Mouse (Mus musculus): ENCODE data around the gene Tram2. TPM values are rescaled to one million over a fixed set of nuclear protein-coding genes. Genes with fewer than 3 reads are reported as not detected.

Tram2 gene
- polyA plus RNA-seq, 1 experiment from 2014 or later = 2.0 TPM

DNA sequence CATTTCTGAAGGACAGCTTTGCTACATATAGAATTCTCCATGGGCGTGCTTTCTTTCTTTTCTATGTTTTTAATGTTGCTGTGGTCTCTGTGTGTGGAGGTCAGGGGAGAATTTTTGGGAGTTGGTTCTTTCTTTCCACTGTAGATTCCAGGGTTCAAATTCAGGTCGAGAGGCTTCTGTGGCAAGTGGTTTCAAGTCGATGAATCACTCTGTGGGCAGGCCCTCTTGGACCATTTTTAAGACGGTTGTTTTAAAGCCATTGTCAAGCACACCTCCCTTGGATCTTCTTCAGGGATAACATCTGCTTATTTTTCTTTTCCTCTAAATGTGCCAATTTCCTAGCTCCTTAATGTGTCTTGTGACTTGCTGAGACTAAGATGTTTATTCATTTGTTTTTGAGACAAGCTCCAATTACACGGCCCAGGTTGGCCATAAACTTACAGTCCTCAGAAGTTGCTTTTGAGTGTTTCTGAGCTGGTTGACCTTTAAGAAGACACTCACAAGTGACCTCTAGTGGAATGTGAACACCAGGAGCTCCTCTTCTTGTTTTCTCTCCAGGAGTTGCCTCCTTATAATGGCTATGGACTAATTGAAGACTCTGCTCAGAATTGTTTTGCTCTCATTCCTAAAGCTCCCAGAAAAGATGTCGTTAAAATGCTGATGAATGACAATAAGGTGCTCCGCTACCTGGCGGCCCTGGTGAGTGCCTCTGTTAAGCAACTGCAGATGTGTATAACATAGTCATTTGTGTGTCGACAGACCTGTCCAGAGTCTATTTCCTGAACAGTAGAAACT lies 104.5 kb downstream of the Tram2 start:
- H3K4me1 ChIP-seq (ENCODE audit: control insufficient read depth, insufficient read depth, low read length) = no peaks in the 10 kb centered on the region
- 73% methylated on average over 9 of the region's 9 CpGs for WGBS
- H3K4me2 ChIP-seq (ENCODE audit: low read depth, low read length) = no peak overlapping the region
- no peaks in the 10 kb centered on the region for H3K9me3 ChIP-seq (ENCODE audit: control insufficient read depth, low read length)
- no peak overlapping the region for H3K4me3 ChIP-seq (ENCODE audit: low read depth, low read length)
- no peak for ATAC-seq (ENCODE audit: low read depth)
- H3K27me3 ChIP-seq (ENCODE audit: control insufficient read depth, insufficient read depth, low read length) = no peaks in the 10 kb centered on the region
- H3K36me3 ChIP-seq (ENCODE audit: control insufficient read depth, insufficient read depth, low read length) = no peaks in the 10 kb centered on the region
- no peak overlapping the region for H3K9ac ChIP-seq (replicated peaks; ENCODE audit: low read depth, low read length)
- H3K27ac ChIP-seq (ENCODE audit: low read depth, low read length) = no peak overlapping the region

DNA sequence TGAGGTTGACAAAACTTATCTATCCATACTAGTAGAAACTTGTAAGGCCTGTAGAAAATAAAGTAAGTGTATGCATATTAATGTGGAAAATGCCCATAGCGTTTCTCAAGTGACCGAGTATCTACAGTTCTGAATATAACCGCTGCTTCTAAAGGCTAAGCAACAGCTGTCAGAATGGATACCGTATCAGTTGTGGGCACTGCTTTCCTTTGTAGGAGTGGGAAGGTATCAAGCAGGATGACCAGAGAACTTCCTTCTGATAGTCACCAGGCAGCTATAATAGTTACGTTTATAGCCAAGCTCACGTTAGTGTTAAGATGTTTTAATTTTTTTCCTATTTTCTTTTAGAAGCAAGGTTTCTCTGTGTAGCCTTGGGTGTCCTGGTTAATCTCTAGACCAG lies 105.6 kb downstream of the Tram2 start:
- no peak overlapping the region for H3K4me2 ChIP-seq (ENCODE audit: low read depth, low read length)
- no peak overlapping the region for H3K27ac ChIP-seq (ENCODE audit: low read depth, low read length)
- H3K9ac ChIP-seq (replicated peaks; ENCODE audit: low read depth, low read length) = no peak overlapping the region
- no peaks in the 10 kb centered on the region for H3K4me1 ChIP-seq (ENCODE audit: control insufficient read depth, insufficient read depth, low read length)
- no peak for ATAC-seq (ENCODE audit: low read depth)
- no peak overlapping the region for H3K4me3 ChIP-seq (ENCODE audit: low read depth, low read length)
- no peaks in the 10 kb centered on the region for H3K9me3 ChIP-seq (ENCODE audit: control insufficient read depth, low read length)
- H3K36me3 ChIP-seq (ENCODE audit: control insufficient read depth, insufficient read depth, low read length) = no peaks in the 10 kb centered on the region
- H3K27me3 ChIP-seq (ENCODE audit: control insufficient read depth, insufficient read depth, low read length) = no peaks in the 10 kb centered on the region
- 95% methylated on average over 6 of the region's 6 CpGs for WGBS

DNA sequence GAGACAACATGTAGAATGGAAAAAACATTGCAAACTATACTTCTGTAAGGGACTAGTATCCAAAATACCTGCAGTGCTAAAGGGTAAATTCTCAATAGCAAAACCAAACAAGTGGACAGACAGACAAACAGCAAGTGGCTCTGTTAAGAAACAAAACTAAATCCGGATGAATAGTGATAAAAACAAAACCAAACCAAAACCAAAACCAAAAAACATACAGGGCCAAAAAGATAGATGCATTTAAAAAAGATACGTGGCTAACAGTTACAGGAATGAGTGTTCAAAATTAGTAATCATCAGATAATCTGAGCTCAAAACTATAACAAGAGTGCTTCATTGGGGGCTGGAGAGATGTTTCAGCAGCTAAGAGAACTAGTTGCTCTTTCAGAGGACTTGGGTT lies 109.4 kb downstream of the Tram2 start:
- no peaks in the 10 kb centered on the region for H3K4me1 ChIP-seq (ENCODE audit: control insufficient read depth, insufficient read depth, low read length)
- no peak overlapping the region for H3K4me2 ChIP-seq (ENCODE audit: low read depth, low read length)
- no peak overlapping the region for H3K4me3 ChIP-seq (ENCODE audit: low read depth, low read length)
- H3K27me3 ChIP-seq (ENCODE audit: control insufficient read depth, insufficient read depth, low read length) = no peaks in the 10 kb centered on the region
- H3K27ac ChIP-seq (ENCODE audit: low read depth, low read length) = no peak overlapping the region
- no peak overlapping the region for H3K9ac ChIP-seq (replicated peaks; ENCODE audit: low read depth, low read length)
- no peaks in the 10 kb centered on the region for H3K9me3 ChIP-seq (ENCODE audit: control insufficient read depth, low read length)
- no peaks in the 10 kb centered on the region for H3K36me3 ChIP-seq (ENCODE audit: control insufficient read depth, insufficient read depth, low read length)
- WGBS = 90% methylated on average over 2 of the region's 2 CpGs
- no peak for ATAC-seq (ENCODE audit: low read depth)

DNA sequence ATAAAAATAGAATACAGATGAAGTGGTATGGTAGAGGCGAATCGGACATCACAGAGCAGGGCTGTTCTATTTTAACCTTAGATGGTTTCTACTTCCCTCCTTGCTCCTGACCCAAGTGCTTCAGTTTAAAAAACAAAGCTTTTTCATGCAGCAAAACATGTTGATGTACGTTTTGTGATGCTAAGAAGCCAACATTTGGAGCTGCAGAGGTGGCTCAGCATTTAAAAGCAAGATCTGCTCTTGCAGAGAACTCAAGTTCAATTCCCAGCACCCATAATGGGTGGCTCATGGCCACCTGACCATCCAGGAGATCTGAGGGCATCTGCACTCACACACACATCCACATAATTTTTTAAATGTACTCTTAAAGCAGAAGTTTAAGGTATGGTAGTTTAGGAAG lies 124.2 kb downstream of the Tram2 start:
- H3K27me3 ChIP-seq (ENCODE audit: control insufficient read depth, insufficient read depth, low read length) = no peaks in the 10 kb centered on the region
- WGBS = 83% methylated on average over 3 of the region's 3 CpGs
- no peak overlapping the region for H3K27ac ChIP-seq (ENCODE audit: low read depth, low read length)
- no peaks in the 10 kb centered on the region for H3K4me1 ChIP-seq (ENCODE audit: control insufficient read depth, insufficient read depth, low read length)
- no peaks in the 10 kb centered on the region for H3K9me3 ChIP-seq (ENCODE audit: control insufficient read depth, low read length)
- H3K9ac ChIP-seq (replicated peaks; ENCODE audit: low read depth, low read length) = no peak overlapping the region
- no peaks in the 10 kb centered on the region for H3K36me3 ChIP-seq (ENCODE audit: control insufficient read depth, insufficient read depth, low read length)
- no peak overlapping the region for H3K4me2 ChIP-seq (ENCODE audit: low read depth, low read length)
- no peak for ATAC-seq (ENCODE audit: low read depth)
- H3K4me3 ChIP-seq (ENCODE audit: low read depth, low read length) = no peak overlapping the region

DNA sequence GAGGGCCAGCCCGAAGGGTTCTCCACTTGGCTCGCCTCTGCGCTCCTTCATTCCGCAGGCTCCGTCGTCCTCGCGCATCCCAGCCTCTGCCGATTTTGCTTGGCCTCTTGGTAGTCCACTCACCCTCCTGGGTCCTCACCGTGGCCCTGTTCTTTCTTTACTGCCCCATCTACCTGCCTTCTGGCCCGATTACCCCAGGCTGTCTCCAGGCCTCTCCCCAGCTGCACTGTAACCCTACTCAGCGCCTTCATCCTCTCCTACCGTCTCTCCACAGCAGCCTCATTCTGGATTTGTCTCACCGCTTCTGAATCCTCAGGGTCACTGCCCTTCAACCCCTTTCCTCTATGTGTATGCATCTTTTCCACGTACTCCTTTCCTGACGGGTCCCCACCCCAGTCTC lies 127.2 kb downstream of the Tram2 start:
- peak overlapping the region; percentile 41 for H3K9ac ChIP-seq (replicated peaks; ENCODE audit: low read depth, low read length)
- peak; percentile 71 for ATAC-seq (ENCODE audit: low read depth)
- H3K9me3 ChIP-seq (ENCODE audit: control insufficient read depth, low read length) = no peaks in the 10 kb centered on the region
- H3K27ac ChIP-seq (ENCODE audit: low read depth, low read length) = peak overlapping the region; percentile 69
- H3K36me3 ChIP-seq (ENCODE audit: control insufficient read depth, insufficient read depth, low read length) = no peaks in the 10 kb centered on the region
- no peaks in the 10 kb centered on the region for H3K4me1 ChIP-seq (ENCODE audit: control insufficient read depth, insufficient read depth, low read length)
- H3K4me3 ChIP-seq (ENCODE audit: low read depth, low read length) = peak overlapping the region; percentile 43
- peak overlapping the region; percentile 60 for H3K4me2 ChIP-seq (ENCODE audit: low read depth, low read length)
- 2% methylated on average over 16 of the region's 16 CpGs for WGBS
- no peaks in the 10 kb centered on the region for H3K27me3 ChIP-seq (ENCODE audit: control insufficient read depth, insufficient read depth, low read length)

DNA sequence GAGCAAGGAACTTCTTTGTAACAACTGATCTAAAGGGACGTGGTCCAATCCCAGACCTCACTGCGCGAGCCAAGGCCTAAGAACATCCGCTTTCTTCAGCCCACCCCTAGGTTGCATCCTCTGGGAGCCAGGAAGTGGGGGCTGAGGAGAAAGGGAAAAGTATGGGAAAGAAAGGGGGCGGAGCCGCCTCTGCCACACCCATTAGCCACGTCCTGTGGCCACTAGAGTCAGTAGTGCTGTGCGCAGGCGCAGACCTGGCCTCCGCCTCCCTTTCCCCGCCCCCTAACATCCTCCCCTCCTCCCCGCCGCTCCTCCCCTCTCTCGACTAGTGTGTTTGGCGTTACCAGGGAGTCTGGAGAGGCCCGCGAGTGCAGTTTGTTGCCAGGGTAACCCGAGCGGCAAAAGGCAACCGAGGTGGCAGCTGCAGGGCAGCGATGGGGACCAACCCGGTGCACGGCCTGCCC lies 127.7 kb downstream of the Tram2 start, which contains the start of gene Efhc1:
TSS of gene Efhc1 (plus strand) at position 327 of the 464 bp plus-strand sequence.
- no peaks in the 10 kb centered on the region for H3K9me3 ChIP-seq (ENCODE audit: control insufficient read depth, low read length)
- 1% methylated on average over 22 of the region's 23 CpGs for WGBS
- H3K27me3 ChIP-seq (ENCODE audit: control insufficient read depth, insufficient read depth, low read length) = no peaks in the 10 kb centered on the region
- peak within 1 kb of the TSS; percentile 60 for H3K4me2 ChIP-seq (ENCODE audit: low read depth, low read length)
- peak within 1 kb of the TSS; percentile 41 for H3K9ac ChIP-seq (replicated peaks; ENCODE audit: low read depth, low read length)
- H3K36me3 ChIP-seq (ENCODE audit: control insufficient read depth, insufficient read depth, low read length) = no peaks in the 10 kb centered on the region
- H3K4me3 ChIP-seq (ENCODE audit: low read depth, low read length) = peak within 1 kb of the TSS; percentile 43
- peak within 1 kb of the TSS; percentile 69 for H3K27ac ChIP-seq (ENCODE audit: low read depth, low read length)
- ATAC-seq (ENCODE audit: low read depth) = peak; percentile 98
- no peaks in the 10 kb centered on the region for H3K4me1 ChIP-seq (ENCODE audit: control insufficient read depth, insufficient read depth, low read length)

Other genes with a start within 250 kb of the Tram2 start
- 33.2 and 35.6 TPM in 2 replicates for gene Paqr8, start 188.6 kb downstream of the Tram2 start, polyA plus RNA-seq (2014; fragmentation: Nextera tagmentation; extraction: Ambion mirVana)
- 0.95 and 1.9 TPM in 2 replicates for gene Efhc1, start 127.6 kb downstream of the Tram2 start, polyA plus RNA-seq (2014; fragmentation: Nextera tagmentation; extraction: Ambion mirVana)
- 19.3 and 20.4 TPM in 2 replicates for gene Tmem14a, start 139.3 kb upstream of the Tram2 start, polyA plus RNA-seq (2014; fragmentation: Nextera tagmentation; extraction: Ambion mirVana)
- 0.37 and 0.73 TPM in 2 replicates for gene Gsta3, start 161.4 kb upstream of the Tram2 start, polyA plus RNA-seq (2014; fragmentation: Nextera tagmentation; extraction: Ambion mirVana)

Measured in neural tube, embryonic 14.5 days (tissue).